Mouse (Mus musculus) lung, embryonic 14.5 days (tissue): Measurements from ENCODE around the gene Ick. TPM values are rescaled to one million over a fixed set of nuclear protein-coding genes. Genes with fewer than 3 reads are reported as not detected.

ENCODE experiments used
- ATAC-seq: fragments of 200-750 bp; cut with Nextera tagmentation; 2 replicates; pipeline ENCODE4 v1.8.0; 2017; ENCODE audit warnings: mild to moderate bottlenecking, moderate TSS enrichment, moderate library complexity; ENCODE audit not compliant: insufficient read depth
- DNase-seq: peaks from one replicate; pipeline ENCODE4 v3.0.0-alpha.2; 2015
- H3K27ac ChIP-seq: fragments of 300-500 bp; sonication (generic); 2 replicates; pipeline ENCODE4 v1.5.1; 2014; ENCODE audit warnings: low read depth, mild to moderate bottlenecking, moderate library complexity
- H3K27me3 ChIP-seq: fragments of 300-500 bp; sonication (generic); 2 replicates; pipeline ENCODE4 v1.6.1; 2014; ENCODE audit warnings: low read length, control low read depth; ENCODE audit not compliant: insufficient read depth
- H3K36me3 ChIP-seq: fragments of 300-500 bp; sonication (generic); 2 replicates; pipeline ENCODE4 v1.6.1; 2014; ENCODE audit warnings: control low read depth; ENCODE audit not compliant: insufficient read depth
- H3K4me1 ChIP-seq: fragments of 300-500 bp; sonication (generic); 2 replicates; pipeline ENCODE4 v1.6.1; 2014; ENCODE audit warnings: antibody characterized with exemption, control low read depth; ENCODE audit not compliant: insufficient read depth
- H3K4me2 ChIP-seq: fragments of 300-500 bp; sonication (generic); 2 replicates; pipeline ENCODE4 v1.6.1; 2014; ENCODE audit warnings: mild to moderate bottlenecking
- H3K4me3 ChIP-seq: fragments of 300-500 bp; sonication (generic); 2 replicates; pipeline ENCODE4 v1.5.1; 2014; ENCODE audit warnings: low read depth, low read length
- H3K9ac ChIP-seq: fragments of 300-500 bp; sonication (generic); 2 replicates; pipeline ENCODE4 v1.6.1; 2014
- H3K9me3 ChIP-seq: fragments of 300-500 bp; sonication (generic); 2 replicates; pipeline ENCODE4 v1.6.1; 2016; ENCODE audit warnings: low read depth, low read length, control low read depth
- CTCF ChIP-seq: IDR thresholded peaks from 2 replicates; pipeline ENCODE4 v1.5.1; 2016; ENCODE audit warnings: antibody characterized with exemption, low read depth
- WGBS: fragments of 180-500 bp; shearing (Covaris S2); extraction: QIAGEN DNeasy Blood & Tissue Kit; methylation state at CpG from one replicate; pipeline ENCODE4 v1.1.7; 2014; 5-methylcytosine and 5-hydroxymethylcytosine counted together
- polyA plus RNA-seq: library from polyadenylated mRNA; unstranded; fragments of >200 nt; fragmentation: Nextera tagmentation; extraction: Ambion mirVana; gene quantifications from 2 replicates; pipeline ENCODE4 v1.2.1, GENCODE M21; 2014

Ick gene
- polyA plus RNA-seq, 1 experiment from 2014 or later = 22.9 TPM

DNA sequence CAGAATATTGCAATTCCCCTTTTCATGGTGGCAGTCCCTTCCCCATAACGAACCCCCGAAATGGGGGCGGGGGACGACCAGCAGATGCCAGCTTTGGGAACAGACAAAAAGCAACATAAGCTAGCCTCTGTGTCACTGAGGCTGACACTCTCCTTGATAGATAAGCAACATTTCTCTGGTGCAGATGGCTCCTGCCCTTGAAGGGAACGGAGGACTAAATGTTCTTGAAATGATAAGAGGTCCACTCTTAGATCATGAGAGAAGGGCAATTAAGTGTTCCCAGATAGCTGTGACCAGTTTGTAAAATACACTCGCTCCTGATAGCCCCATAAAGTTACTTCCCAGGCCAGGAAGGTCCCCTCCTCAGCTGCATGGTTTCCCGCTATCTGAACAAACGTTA is 79.9 kb downstream of the Ick start:
- Histone ChIP-seq H3K27ac (no peak overlapping the region), H3K36me3 (no peaks in the 10 kb centered on the region), H3K9me3 (no peaks in the 10 kb centered on the region), H3K27me3 (no peaks in the 10 kb centered on the region), H3K4me1 (0 out of 2 replicates have a peak, but pooled peaks cover 3% of the 10 kb centered on the region), H3K4me2 (no peak overlapping the region), H3K4me3 (no peak overlapping the region), H3K9ac (no peak overlapping the region)
- WGBS = 66% methylated on average over 8 of the region's 8 CpGs
- ATAC-seq (no peak), DNase-seq (no peak)
- no peak for TF ChIP-seq CTCF

DNA sequence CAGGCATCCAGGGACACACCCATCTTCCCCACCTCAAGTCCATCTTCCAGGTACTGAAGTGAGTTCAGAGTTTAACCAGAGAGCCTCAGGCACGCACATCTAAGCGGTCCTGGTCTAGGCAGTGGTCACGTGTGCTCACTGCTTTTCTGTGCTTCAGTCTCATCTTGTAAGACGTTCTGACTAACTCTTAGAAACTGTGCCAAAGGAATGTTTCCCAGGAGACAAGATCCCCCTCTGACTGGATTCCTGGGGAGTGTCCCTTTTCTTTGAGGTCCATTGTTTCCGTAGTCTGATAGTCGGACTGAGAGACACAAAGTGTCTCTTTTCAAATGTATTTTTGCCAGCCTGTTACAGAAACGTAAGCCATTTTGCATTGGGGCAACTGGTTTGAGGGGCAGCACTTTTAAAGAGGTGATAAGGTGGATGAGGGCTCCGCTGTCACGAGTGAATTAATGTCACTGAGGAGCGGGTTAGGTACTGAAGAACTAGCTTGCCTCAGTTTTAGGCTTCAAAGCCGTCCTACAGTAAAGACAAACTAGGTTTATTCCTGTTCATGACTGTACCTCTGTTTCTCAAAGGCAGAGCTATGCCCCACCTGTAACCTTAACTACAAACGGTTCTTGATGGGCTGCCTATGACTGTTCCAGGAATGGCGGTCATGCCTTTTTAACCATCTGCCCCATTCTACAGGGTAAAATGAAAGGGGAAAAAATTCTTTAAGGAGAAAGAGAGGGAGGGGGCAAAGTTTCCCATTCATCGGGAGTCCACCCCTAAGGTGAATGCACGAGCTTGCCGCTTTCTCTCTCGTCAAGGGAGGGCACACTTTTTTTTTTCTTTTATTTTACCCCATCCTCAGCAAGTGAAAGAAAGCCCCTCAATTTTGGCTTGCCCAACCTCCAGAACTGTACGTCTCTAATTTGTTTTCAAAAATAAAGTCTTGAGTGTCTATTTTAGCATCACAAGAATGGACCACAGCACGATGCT is 82.0 kb downstream of the Ick start:
- Histone ChIP-seq H3K4me3 (peak overlapping the region; percentile 42), H3K9me3 (no peaks in the 10 kb centered on the region), H3K27ac (no peak overlapping the region), H3K9ac (peak overlapping the region; percentile 4), H3K4me1 (0 out of 2 replicates have a peak, but pooled peaks cover 3% of the 10 kb centered on the region), H3K27me3 (no peaks in the 10 kb centered on the region), H3K36me3 (no peaks in the 10 kb centered on the region), H3K4me2 (peak overlapping the region; percentile 64)
- ATAC-seq (peak; percentile 38; the same call in 1 of the 2 replicates), DNase-seq (peak; percentile 53)
- WGBS = 2% methylated on average over 19 of the region's 19 CpGs
- TF ChIP-seq CTCF = no peak

DNA sequence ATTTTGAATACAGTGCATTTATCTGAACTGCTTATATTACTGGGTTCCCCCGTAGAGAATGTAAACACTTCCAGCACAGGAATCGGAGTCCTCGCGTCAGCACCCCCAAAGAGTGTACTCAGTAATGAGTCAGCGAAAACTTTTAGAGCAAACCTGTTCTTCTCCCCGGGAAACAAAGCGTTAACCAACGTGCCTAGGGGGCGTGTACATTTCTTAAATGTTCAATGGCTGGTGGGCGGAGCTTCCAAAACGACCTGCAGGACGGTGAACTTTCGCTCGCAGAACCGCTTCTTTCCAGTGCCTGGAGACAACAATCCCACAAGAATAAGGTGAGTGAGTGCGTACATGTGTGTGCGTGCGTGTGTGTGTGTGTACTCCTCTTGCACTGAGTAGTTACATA is 82.7 kb downstream of the Ick start:
- no peaks in the 10 kb centered on the region for H3K36me3 ChIP-seq
- H3K27ac ChIP-seq = no peak overlapping the region
- no peaks in the 10 kb centered on the region for H3K9me3 ChIP-seq
- under 1% methylated on average over 18 of the region's 18 CpGs for WGBS
- H3K4me1 ChIP-seq = 0 out of 2 replicates have a peak, but pooled peaks cover 3% of the 10 kb centered on the region
- peak overlapping the region; percentile 42 for H3K4me3 ChIP-seq
- peak; percentile 93 for DNase-seq
- H3K27me3 ChIP-seq = no peaks in the 10 kb centered on the region
- H3K4me2 ChIP-seq = peak overlapping the region; percentile 64
- TF ChIP-seq CTCF = no peak
- H3K9ac ChIP-seq = peak overlapping the region; percentile 36
- peak; percentile 67 for ATAC-seq

GRCm38 (mm10) chr9:78193902-78194597 is 85.1 kb downstream of the Ick start:
- Histone ChIP-seq H3K9ac (no peak overlapping the region), H3K9me3 (no peaks in the 10 kb centered on the region), H3K27ac (no peak overlapping the region), H3K36me3 (no peaks in the 10 kb centered on the region), H3K4me3 (no peak overlapping the region), H3K4me2 (no peak overlapping the region), H3K27me3 (no peaks in the 10 kb centered on the region), H3K4me1 (0 out of 2 replicates have a peak, but pooled peaks cover 3% of the 10 kb centered on the region)
- TF ChIP-seq CTCF = peak; percentile 91
- 0 out of 2 replicates have a peak, but pooled peaks have one; percentile 18 for ATAC-seq
- WGBS = 46% methylated on average over 9 of the region's 9 CpGs
- DNase-seq = peak; percentile 91

DNA sequence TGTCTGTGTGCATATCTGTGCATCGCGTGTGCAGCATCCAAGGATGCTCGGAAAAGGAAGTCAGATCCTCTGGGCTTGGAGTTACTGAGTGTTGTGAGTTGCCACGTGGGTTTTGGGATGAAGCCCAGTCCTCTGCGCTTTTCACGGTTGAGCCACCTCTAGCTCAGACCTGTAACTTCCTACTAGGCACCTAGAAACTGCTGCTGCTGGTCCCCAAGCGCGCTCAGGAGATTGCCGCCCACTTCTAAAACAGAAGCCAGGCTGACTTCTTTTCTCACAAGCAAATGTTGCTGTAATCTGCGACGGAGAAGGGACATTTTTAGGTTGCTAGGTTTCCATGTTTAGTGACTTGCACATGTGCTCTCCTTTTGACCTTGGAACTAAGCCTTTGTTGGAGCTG is 86.0 kb downstream of the Ick start:
- 77% methylated on average over 11 of the region's 11 CpGs for WGBS
- H3K4me3 ChIP-seq = no peak overlapping the region
- H3K4me1 ChIP-seq = 0 out of 2 replicates have a peak, but pooled peaks cover 3% of the 10 kb centered on the region
- H3K4me2 ChIP-seq = no peak overlapping the region
- TF ChIP-seq CTCF = no peak
- H3K27me3 ChIP-seq = no peaks in the 10 kb centered on the region
- DNase-seq (no peak), ATAC-seq (no peak)
- H3K9ac ChIP-seq = no peak overlapping the region
- H3K9me3 ChIP-seq = no peaks in the 10 kb centered on the region
- H3K36me3 ChIP-seq = no peaks in the 10 kb centered on the region
- no peak overlapping the region for H3K27ac ChIP-seq

DNA sequence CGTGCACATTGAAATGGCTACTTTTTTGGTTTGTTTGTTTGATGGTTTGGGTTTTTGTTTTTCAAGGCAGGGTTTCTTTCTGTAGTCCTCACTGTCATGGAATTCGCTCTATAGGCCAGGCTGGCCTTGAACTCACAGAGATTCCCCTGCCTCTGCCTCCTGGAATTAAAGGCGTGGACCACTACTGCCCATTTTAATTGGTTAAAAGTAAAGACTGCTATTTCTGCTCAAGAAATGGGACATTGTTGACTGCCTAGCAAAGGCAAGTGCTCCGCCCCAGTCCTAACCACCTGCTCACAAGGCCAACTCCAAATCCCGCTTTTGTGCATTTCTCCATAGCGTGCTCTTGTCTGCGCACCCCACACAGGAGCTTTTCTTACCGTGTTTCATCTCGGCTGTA is 88.8 kb downstream of the Ick start:
- DNase-seq = no peak
- no peak for TF ChIP-seq CTCF
- WGBS = 94% methylated on average over 9 of the region's 9 CpGs
- H3K36me3 ChIP-seq = no peaks in the 10 kb centered on the region
- H3K27ac ChIP-seq = no peak overlapping the region
- no peaks in the 10 kb centered on the region for H3K9me3 ChIP-seq
- H3K27me3 ChIP-seq = no peaks in the 10 kb centered on the region
- H3K9ac ChIP-seq = no peak overlapping the region
- no peak for ATAC-seq
- H3K4me1 ChIP-seq = no peaks in the 10 kb centered on the region
- no peak overlapping the region for H3K4me3 ChIP-seq
- no peak overlapping the region for H3K4me2 ChIP-seq

- no peaks in the 10 kb centered on the region for H3K4me1 ChIP-seq
- H3K36me3 ChIP-seq = peaks cover 11% of the 10 kb centered on the region; the same call in 1 of the 2 replicates
- ATAC-seq (no peak), DNase-seq (peak; percentile 38)
- H3K4me2 ChIP-seq = no peak overlapping the region
- H3K9ac ChIP-seq = no peak overlapping the region
- no peaks in the 10 kb centered on the region for H3K9me3 ChIP-seq
- no peak overlapping the region for H3K4me3 ChIP-seq
- no peak overlapping the region for H3K27ac ChIP-seq
- TF ChIP-seq CTCF = no peak
- no peaks in the 10 kb centered on the region for H3K27me3 ChIP-seq
- 71% methylated on average over 6 of the region's 6 CpGs for WGBS
Measured at GRCm38 (mm10) chr9:78204194-78204593, 95.2 kb downstream of the Ick start.
